Mouse (Mus musculus): Measurements from ENCODE around the gene Clic1.
"Not testable (repeated sequence)": the region's sequence is repeated elsewhere in the genome, so short reads cannot be mapped to it uniquely, and the experiment has no call there.

Gene Clic1

GRCm38 (mm10) chr17:35021163-35021808, 28.5 kb upstream of the Clic1 start:
- DNase-seq (ENCODE audit: low spot score), result peak; percentile 89

GRCm38 (mm10) chr17:35021842-35022477, 27.8 kb upstream of the Clic1 start:
- DNase-seq (ENCODE audit: low spot score), result no peak

- DNase-seq (ENCODE audit: low spot score), result no peak
These were observed 27.2 kb upstream of the Clic1 start for GRCm38 (mm10) chr17:35022541-35023060.

- no peak for DNase-seq (ENCODE audit: low spot score)
These were observed 26.5 kb upstream of the Clic1 start for GRCm38 (mm10) chr17:35023221-35023620.

GRCm38 (mm10) chr17:35023756-35024155, 26.0 kb upstream of the Clic1 start:
- DNase-seq (ENCODE audit: low spot score), result no peak

- DNase-seq (ENCODE audit: low spot score), result no peak
These were observed 25.5 kb upstream of the Clic1 start for GRCm38 (mm10) chr17:35024261-35024660.

GRCm38 (mm10) chr17:35024691-35025488, 24.9 kb upstream of the Clic1 start:
- DNase-seq (ENCODE audit: low spot score), result no peak

GRCm38 (mm10) chr17:35026206-35026605, 23.6 kb upstream of the Clic1 start:
- no peak for DNase-seq (ENCODE audit: low spot score)

- no peak for DNase-seq (ENCODE audit: low spot score)
These were observed 22.3 kb upstream of the Clic1 start, which contains the start of gene Sapcd1 for GRCm38 (mm10) chr17:35027277-35028068. Sapcd1 (minus strand) TSS chr17:35028016.

- no peak for DNase-seq (ENCODE audit: low spot score)
These were observed 21.5 kb upstream of the Clic1 start for GRCm38 (mm10) chr17:35028315-35028714.

GRCm38 (mm10) chr17:35029691-35030532, 19.9 kb upstream of the Clic1 start:
- no peak for DNase-seq (ENCODE audit: low spot score)

- no peak for DNase-seq (ENCODE audit: low spot score)
These were observed 18.5 kb upstream of the Clic1 start for GRCm38 (mm10) chr17:35031272-35031671.

- no peak for DNase-seq (ENCODE audit: low spot score)
These were observed 17.9 kb upstream of the Clic1 start for GRCm38 (mm10) chr17:35031880-35032279.

GRCm38 (mm10) chr17:35032323-35032870, 17.4 kb upstream of the Clic1 start:
- DNase-seq (ENCODE audit: low spot score), result no peak

- not testable (repeated sequence) for DNase-seq (ENCODE audit: low spot score)
These were observed 16.1 kb upstream of the Clic1 start for GRCm38 (mm10) chr17:35033703-35034102.

GRCm38 (mm10) chr17:35034896-35035295, 14.9 kb upstream of the Clic1 start:
- no peak for DNase-seq (ENCODE audit: low spot score)

- no peak for DNase-seq (ENCODE audit: low spot score)
These were observed 10.5 kb upstream of the Clic1 start for GRCm38 (mm10) chr17:35039121-35039873.

- no peak for DNase-seq (ENCODE audit: low spot score)
These were observed 6.0 kb upstream of the Clic1 start for GRCm38 (mm10) chr17:35043794-35044193.

- no peak for DNase-seq (ENCODE audit: low spot score)
These were observed 4.6 kb upstream of the Clic1 start for GRCm38 (mm10) chr17:35044904-35045806.

All from urinary bladder, postnatal 14 days (tissue).